Mouse (Mus musculus) megakaryocyte progenitor cell, adult 5-6 weeks (primary cell): ENCODE data around the gene Itgb5. TPM values are rescaled to one million over a fixed set of nuclear protein-coding genes. Genes with fewer than 3 reads are reported as not detected.

Experiments used
- ATAC-seq: replicated peaks from 2 replicates; pipeline ENCODE4 v1.8.0; 2016; ENCODE audit warnings: mild to moderate bottlenecking, moderate TSS enrichment, inconsistent platforms; ENCODE audit not compliant: poor library complexity
- total RNA-seq, 2 experiments: library from RNA; stranded (forward) in 1 of 2; stranded (reverse) in 1 of 2; fragments of 157-497, 149-512 nt in 1 of 2; fragments of 200-1000 nt in 1 of 2; gene quantifications; 2 replicates each; pipeline versions ENCODE4 v1.2.3 to v1.2.4; 2015 to 2017

Gene Itgb5
- total RNA-seq, 2 experiments from 2014 or later: 4.4 to 8.5 TPM

DNA sequence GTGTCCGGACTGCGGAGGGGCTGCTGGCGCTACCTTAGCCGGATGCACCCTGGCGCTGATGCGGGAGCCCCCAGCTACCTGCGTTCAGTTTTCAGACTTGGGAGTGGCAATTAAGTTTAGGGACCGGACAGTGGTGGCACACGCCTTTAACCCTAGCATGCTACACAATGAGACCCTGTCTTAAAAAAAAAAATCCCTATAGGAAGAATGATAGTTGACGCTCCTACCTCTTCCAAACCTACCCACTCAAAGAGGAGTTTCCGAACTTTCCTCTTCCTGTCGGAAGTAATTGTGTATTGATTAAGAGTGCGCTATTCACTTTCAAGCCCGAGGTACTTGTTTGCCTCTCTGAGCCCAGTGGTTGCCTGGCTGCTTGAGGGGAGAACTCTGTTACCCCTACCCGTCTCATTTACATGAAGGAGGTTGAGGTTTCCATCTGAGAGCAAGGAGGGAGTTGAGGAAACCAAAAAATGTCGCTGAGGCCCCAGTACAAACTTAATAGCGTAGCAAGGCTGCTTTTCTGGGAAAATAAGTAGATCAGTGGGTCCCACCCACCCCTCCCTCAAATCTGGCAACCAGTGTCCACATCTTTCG is 1.1 kb downstream of the Itgb5 start:
- ATAC-seq: no peak

DNA sequence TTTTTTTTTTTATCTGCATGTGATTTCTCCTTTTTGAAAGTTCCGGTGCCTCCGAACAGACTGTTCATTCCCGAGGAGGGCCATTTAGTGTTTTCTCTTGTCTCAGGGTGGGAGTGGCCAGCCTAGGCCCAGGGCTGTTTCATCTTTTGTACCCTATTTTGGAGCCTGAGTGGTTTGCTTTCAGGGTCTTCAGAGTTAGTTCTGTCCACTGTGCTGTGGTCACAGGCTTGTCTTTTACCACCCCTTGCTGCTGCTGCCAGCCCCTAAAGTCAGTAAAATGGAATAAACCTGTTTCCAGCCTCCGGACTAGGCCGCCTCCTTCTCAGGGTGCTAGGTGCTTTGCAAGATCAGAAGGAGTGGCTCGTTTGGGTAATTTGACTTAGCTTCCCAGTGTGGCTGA is 2.6 kb downstream of the Itgb5 start:
- no peak for ATAC-seq

DNA sequence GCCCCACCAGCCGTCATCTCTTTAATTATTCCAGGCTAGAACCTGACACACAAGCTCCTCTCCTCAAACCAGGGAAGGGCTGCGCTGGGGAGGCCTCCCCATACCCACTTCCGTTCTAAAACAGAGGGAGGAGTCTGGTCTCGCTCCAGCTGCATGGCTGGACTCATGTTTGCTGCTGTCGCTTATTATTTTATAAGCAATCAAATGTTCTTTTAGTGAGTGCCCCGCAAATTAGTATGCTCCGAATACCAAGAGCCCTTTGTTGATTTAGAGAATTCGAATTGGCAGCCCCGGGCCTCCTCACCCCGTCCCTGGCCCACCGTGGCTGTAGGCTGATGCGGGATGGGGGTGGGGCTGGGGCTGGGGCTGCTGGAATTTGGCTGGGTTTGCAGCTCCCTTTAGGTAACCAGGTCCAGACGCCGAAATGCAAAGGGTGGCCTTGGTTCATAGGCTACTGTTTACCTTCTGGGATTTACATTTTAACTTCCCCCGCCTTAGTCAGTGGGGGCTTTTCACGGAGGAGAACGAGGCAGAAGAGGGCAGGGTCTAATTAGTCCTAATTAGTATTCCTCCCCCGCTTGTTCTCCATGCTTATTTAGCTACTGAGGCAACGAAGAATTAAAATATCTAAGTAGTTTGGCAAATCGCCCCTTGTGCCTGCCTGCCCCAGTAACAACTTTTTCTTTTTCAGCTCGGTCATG is 3.4 kb downstream of the Itgb5 start:
- peak; percentile 53 for ATAC-seq

DNA sequence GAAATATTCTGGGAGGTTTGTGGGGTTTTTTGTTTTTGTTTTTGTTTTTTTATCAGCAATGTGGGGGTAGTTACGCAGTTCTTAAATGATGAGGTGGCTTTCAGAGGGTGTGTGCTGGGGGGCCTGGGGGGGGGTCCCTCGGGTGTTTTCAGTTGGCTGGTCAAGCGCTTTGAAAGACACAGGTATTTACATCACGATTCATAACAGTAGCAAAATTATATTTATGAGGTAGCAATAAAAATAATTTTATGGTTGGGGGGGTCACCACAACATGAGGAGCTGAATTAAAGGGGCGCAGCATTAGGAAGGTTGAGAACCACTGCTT is 3.9 kb downstream of the Itgb5 start:
- ATAC-seq: no peak

DNA sequence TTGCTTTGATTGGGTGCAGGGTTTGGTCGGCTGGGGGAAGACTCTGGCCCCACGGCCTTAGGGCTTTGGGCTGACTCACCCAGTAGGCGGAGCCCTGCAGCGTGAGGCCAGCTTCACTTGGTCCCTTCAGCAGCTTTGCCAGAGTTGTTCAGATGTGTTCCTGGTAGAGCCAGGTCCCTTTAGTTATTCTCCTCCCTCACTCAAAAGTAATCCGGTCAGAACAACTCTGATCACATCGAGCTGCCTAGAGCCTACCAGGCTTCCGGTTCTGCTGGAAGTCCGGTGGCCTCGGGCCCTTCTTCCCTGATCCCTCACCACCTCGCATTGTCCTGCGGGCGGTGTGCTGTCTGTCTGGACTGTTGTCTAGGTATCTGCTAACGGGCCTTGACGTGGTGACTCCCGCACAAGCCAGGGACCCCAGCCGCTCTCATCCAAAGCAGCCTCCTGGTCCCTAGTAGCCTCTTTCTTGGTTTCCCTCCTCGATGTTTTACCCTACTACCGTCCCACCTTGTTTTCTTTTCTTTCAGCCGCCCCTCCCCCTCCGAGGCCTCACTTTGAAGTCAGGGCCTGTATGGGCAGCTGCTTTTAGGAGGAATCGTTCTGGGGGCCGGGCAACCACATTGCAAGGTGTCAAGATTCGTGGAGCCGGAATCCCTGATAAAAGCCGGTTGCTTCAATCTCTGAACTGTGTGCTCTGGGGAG is 4.5 kb downstream of the Itgb5 start:
- peak; percentile 53 for ATAC-seq

DNA sequence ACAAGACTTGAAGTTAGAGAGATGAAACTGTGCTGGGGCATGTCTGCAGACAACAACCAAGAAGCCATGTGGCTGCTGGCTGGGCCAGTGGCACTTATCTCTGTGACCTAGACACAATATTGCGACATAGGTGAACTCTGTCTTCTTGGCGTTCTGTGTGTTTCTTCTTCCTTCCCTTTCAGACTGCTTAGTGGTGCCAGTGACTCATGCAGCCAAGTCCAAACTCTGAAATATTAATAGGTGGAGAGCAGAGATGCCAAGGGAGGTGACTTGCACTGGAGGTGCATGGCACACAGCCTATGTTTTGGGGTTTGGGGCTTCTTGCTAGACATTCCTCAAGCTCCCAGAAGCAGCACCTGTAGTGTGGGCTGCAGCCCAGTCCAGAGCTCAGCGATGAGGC is 7.2 kb downstream of the Itgb5 start:
- ATAC-seq: peak; percentile 64

DNA sequence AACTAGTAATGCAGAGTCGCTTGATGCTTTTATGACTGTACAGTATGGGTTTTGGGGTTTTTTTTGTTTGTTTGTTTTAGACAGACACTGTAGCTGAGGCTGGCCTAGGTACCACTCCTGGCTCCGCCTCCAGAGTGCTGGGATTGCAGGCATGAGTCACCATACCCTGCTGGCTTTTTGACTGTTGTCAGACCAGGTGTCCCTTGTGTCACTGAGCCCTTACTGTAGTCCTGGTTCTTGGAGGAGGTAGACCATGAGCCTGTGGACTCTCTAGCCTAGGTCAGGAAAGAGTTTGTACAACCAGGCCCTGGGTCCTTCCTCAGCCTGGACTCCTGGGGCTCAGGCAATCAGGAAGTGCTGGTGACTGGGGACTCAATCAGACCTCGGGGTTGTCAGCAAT is 7.7 kb downstream of the Itgb5 start:
- ATAC-seq: no peak

DNA sequence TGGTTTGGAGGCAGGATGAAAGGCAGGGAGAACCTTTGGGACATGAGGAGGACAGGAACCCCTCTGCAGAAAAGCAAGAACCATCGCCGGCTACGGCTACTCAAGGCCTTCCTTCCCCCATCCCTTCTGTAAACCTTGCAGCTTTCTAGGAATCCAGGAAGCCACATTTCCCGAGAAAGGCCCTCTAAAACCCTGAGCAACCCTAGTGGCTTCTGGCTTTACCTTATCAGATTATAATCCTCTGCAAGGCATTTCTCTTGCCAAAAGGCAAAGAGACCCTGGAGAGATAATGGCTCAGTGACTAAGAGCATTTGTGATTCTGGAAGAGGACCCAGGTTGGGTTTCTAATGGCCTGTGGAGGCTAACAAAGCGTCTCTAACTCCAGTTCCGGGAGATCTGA is 11.2 kb downstream of the Itgb5 start:
- ATAC-seq: no peak

DNA sequence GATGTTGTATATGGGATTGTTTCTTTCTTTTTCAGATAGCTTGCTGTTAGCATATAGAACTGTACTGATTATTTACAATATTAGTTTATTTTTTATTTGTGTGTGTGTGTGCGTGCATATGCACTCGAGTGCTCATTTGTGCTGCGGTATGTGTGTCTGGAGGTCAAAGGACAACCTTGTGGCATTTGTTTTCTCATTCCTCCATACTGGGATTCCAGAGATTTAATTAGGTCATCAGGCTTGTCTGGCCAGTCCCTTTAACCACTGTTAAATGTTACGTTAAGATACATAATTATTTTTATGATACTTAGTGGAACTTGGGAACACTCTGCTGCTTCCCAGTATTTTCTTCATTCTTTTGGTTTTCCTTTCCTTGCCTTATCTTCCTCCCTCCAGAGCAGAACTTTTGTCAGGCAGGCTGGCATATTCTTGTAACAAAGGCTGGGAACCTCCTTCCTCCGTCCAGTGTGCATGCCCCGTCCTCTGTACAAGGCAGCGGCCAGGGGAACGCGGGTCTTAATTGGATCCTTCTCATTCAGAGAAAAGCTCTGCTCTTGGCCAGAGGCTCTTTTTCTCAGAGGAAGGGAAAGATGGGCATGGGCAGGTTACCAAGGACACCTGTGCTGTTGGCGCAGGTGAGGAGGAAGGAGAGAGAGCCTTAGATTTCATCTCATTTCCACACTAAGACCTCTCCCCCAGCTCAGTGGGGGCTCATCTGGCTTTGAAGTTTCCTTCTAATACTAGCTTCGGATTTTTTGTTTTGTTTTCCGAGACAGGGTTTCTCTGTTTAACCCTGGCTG is 12.8 kb downstream of the Itgb5 start:
- no peak for ATAC-seq

DNA sequence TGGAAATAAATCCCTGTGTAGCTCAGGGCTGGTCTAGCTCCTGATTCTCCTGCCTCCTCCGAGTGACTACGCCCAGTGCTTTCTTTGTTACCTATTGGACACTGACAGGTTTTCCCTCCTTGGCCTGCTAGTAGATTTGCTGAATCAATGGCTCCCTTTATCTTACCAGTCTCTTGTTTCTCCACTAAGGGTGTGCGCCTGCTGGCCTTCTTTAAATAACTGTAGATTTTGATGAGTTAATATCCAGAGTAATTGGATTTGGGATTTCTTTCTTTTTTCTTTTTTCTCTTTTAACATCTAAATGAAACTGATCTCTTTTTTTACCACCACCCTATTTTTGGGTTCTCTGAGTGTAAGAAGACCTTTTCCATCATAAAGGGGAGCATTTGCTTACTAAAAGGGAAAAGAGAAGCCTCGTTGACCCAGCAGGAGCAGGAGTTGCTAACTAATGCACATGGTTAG is 14.7 kb downstream of the Itgb5 start:
- no peak for ATAC-seq

DNA sequence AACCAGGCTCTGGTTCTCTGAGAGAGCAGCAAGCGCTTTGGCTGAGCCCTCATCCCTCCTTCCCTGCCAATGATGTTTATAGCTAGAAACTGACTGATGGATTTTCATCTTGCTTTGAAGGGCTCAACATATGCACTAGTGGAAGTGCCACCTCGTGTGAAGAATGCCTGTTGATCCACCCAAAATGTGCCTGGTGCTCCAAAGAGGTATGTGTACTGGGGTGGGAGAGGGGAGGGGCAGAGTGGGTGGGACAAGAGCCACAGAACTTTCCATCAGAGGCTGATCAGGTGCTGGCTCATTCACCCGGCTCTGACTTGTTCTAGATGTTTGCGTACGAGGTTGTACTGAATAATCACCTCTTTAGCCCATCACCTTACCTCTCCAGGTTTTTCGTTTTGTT is 15.4 kb downstream of the Itgb5 start:
- ATAC-seq: no peak

DNA sequence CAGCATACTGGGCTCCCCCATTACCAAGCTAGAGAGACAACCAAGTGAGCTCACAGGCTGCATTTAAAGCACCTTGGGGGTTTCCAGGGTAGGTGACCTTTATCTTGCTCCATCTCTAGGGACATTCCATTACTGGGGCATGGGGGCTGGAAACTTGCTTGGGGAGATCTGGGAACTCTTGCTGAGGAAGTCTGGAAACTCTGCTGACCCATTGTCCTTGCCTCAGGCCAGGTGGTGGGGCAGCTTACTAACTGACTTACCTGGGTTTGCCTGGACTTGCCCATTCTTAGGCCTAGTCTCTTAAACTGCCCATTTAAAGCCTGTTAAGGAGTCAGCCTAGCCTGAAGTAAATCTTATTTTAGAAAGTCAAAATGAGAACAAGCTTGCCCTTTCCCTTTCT is 23.8 kb downstream of the Itgb5 start:
- ATAC-seq: no peak

DNA sequence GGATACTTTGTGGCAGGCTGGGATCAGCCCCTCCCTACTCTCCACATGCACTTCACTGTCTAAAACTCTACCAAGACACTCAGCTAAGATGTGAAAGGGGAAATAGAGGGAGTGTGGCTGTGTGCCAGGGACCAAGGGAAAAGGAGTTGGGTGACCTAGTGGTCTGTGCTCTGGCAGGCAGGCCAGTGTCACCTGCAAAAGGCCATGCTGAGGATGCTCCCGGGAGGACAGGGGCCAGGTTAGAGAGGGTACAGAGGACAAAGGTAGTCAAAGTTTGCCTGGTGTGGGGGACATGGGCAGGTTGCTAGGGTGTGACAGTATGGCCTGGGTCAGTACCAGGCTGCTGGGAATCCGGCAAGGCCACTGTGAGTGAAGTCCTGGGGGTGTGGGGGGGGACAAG is 29.3 kb downstream of the Itgb5 start:
- ATAC-seq: peak; percentile 17; the same call in 1 of the 2 replicates

DNA sequence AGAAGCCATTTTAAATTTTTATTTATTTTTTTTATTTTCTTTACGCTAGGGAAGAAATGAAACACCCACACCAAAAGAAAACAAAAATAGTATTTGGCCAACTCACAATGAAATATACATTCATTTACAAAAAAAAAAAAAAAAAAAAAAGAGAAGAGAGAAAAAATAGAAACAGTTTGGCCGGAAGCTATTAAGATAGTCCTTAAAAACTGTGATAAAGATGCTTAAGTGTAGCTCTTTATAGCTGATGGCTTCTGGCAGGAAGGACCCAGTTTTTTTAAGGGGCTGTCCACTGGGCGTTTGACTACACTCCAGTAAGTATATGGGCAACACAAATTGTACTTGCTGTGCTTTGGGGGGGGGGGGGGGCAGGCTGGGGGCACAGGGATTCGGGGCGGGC is 29.9 kb downstream of the Itgb5 start:
- no peak for ATAC-seq

DNA sequence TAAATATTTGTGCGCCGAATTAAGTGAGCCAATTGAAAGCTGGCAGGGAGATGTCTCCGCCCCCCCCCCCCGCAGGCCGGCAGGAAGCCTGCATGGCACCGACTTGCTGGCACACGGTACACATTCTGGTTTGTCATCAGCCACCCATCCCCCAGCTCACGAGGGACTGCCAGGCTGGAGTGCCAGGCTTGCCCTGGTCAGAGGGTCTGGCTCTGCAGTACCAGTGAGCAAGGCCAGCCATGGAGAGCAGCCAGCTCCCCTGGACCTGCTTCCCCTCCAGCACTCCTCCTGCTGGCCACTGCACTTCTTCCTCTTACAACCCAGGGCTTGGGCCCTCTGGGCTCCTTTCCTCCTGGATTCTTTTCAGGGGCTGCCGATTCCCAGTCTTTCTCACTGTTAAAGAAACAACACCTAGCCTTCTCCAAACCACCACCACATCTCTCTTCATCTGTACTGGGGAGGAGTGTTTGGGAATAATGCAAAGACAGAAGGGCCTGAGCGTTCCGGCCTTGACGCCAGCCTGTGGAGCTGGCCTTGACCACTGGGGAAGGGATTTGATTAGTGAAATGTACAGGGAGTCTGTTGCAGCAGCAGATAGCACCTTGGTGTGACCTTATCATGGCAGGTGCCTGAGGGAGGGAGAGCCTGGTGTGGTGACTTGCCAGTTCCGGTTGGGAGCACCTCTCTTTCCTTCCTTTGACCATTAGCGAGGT is 30.7 kb downstream of the Itgb5 start:
- peak; percentile 83 for ATAC-seq

DNA sequence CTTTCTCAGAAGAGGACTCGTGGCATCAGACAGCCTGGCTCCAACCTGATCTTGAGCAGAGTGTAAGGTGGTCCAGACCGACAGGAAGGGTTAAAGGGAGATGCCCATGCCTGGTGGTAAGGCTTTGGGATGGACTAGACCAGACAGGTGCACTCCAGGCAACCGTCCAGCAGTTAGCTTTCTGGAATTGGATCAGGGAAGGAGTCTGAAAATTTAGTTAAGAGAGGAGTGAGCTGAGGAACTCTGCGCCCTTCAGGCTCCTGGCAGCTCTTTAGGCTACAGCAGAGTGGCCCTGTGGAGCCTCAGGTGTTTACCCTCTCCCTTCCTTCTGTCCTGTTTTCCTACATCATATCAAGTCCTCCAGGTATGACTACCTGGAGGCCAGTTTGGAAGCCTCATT is 32.9 kb downstream of the Itgb5 start:
- ATAC-seq: no peak

DNA sequence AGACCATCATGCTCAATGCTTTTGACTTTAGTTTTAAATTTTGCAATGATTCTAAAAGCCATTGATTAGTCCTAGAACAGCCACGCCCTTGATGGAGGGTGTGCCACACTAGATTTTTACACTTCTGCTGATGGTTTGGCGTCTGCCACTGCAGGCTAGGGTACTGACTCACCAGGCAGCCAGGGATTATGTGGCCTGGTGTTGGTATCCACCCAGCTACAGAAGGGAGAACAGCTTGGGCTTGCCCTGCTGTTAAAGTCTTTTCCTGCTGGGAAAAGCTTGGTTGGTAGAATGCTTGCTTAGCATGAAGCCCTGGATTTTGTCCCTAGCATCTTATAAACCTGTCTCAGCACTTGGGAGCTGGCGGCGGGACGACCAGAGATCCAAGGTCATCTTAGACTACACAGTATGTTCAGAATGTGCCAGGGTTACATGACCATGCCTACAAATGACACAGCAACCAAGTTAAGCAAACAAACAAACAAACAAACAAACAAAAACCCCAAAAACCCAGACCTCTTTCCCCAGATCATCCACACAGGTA is 33.8 kb downstream of the Itgb5 start:
- no peak for ATAC-seq

DNA sequence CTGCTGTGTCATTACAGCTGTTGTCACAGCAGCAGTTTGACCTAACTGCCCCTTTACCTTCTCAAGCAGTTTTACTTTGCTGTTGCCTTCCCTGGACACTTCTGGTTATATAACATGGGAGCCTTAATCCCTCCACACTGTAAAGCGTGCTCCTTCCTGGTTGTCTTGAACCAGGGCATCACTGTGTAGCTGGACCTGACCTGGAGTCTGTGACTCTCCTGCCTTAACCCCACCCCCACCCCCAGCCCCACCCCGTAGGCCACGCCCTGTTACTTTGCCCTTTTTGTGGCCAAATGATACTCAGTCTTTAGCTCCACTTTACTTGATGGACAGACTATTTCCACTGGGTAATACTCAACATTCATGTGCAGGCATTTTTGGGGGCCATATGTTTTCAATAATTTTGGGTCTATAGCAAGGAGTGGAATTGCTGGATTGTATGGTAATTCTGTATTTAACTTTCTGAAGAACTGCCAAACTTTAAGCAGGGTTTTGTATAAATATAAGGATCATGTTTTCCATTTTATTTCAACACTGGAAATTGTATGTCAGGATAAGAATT is 40.8 kb downstream of the Itgb5 start:
- no peak for ATAC-seq

DNA sequence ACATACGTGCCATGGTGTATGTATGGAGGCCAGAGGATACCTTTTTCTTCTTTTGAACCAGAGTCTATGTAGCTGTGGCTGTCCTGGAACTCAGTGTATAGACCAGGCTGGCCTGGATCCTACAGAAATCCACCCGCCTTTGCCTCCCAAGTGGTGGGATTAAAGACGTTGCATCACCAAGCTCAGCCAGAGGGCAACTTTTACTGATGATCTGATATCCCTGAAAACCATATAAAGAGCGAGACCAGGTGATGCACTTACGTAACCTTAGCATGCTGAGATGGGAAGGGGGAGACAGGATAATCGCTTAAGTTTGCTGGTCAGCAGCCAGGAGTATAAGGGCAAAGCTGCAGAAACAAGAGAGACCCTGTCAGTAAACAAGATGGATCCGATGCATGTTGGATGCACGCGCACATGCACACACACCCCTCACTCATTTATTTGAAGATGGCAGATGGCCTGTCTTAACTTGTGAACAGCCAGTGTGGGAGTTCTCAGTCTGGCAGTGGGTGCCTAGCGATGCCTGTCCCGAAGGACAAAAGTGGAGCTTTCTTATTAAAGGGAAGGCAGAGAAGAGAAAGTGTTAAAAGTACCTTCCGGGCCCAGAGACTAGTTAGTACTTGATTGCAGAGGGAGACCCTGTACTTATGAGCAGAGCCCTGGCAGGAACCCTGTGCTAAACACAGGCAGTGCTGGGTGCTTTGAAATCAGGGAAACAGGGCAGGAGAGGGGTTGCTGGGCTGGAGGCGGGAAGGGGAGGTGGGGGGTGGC is 41.7 kb downstream of the Itgb5 start:
- no peak for ATAC-seq
